ENCODE assay signal across 8 mouse cellular contexts in the genomic region with DNA sequence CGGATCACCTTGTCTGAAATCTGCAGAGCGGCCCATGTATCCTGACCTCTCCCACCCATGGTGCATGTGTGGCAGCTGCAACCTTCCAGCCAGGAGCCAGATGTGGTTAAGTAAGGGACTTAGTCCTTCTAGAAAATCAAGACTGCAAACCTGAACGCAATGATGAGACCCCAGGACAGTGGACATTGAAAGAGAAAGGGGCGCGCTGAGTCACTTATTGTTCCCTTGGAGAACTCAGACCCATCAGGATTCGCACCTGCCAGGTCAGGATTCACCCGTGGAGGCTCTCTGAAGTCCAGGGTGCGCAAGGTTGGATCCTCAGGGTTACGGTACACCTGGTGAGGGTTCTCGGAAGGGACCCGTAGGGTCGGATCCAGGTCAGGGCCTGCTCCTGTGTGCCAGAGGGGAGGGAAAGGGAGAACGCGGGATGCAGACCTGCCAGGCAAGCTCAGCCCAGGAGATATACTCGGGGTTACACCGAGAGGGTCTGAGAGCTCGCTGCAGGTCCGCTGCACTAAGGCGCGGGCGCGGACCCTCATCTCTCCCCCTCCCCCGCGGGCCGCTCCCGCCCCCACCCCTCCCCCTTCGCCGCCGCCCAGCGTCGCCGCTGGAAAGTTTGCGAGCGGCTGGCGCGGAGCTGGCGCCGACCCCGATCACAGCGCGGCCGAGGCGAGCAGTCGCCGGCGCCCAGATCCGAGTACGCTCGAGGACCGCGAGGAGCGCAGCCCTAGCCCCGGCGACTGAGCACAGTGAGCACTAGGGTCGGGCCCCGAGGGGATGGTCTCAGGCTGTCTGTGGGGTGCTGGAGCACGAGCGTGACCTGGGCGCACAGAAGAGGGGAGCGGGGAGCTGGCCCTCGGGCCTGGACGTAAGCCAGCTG. TPM values are rescaled to one million over a fixed set of nuclear protein-coding genes. Genes with fewer than 3 reads are reported as not detected.
DNase-seq lines count a peak whose midpoint lies in the region; ATAC-seq and TF ChIP-seq lines count a peak whose summit lies in the region.

TSS of gene Gcgr (plus strand) at position 615 of the 880 bp plus-strand sequence.

- H3K36me3 ChIP-seq in kidney, embryonic 16.5 days (ENCODE audit: insufficient read depth, low read length) = no peaks in the 10 kb centered on the region
- no peaks in the 10 kb centered on the region for H3K36me3 ChIP-seq in embryonic facial prominence, embryonic 15.5 days
- H3K36me3 ChIP-seq in kidney, postnatal 0 days (ENCODE audit: insufficient read depth, low read length) = no peaks in the 10 kb centered on the region
- H3K36me3 ChIP-seq in midbrain, postnatal 0 days (ENCODE audit: insufficient read depth, low read length) = no peaks in the 10 kb centered on the region
- no peaks in the 10 kb centered on the region for H3K36me3 ChIP-seq in thymus, adult 2 months (ENCODE audit: control insufficient read depth, insufficient read depth, low read length)

- peaks cover 52% of the 10 kb centered on the region for H3K27me3 ChIP-seq in kidney, embryonic 16.5 days (ENCODE audit: insufficient read depth, low read length)
- H3K27me3 ChIP-seq in embryonic facial prominence, embryonic 15.5 days = peaks cover 66% of the 10 kb centered on the region
- peaks cover 24% of the 10 kb centered on the region for H3K27me3 ChIP-seq in kidney, postnatal 0 days (ENCODE audit: insufficient read depth, low read length)
- H3K27me3 ChIP-seq in midbrain, postnatal 0 days (ENCODE audit: insufficient read depth, low read length) = peaks cover 34% of the 10 kb centered on the region
- peaks cover 17% of the 10 kb centered on the region; the same call in 1 of the 2 replicates for H3K27me3 ChIP-seq in thymus, adult 2 months (ENCODE audit: control insufficient read depth, insufficient read depth, low read length)

- peak; percentile 62 for ATAC-seq in kidney, embryonic 16.5 days (ENCODE audit: low FRiP score, low TSS enrichment)
- ATAC-seq in embryonic facial prominence, embryonic 15.5 days (ENCODE audit: insufficient number of reproducible peaks, low FRiP score, low TSS enrichment, low read depth) = peak; percentile 53; the same call in 1 of the 2 replicates
- 0 out of 2 replicates have a peak, but pooled peaks have one; percentile 52 for ATAC-seq in kidney, postnatal 0 days (replicated peaks; ENCODE audit: low FRiP score, low read depth)
- ATAC-seq in midbrain, postnatal 0 days (ENCODE audit: low FRiP score) = no peak

- WGBS in kidney, embryonic 16.5 days = 10% methylated on average over 53 of the region's 62 CpGs
- 7% methylated on average over 55 of the region's 62 CpGs for WGBS in embryonic facial prominence, embryonic 15.5 days
- 9% methylated on average over 55 of the region's 62 CpGs for WGBS in kidney, postnatal 0 days
- WGBS in midbrain, postnatal 0 days = 9% methylated on average over 45 of the region's 62 CpGs
- 16% methylated on average over 62 of the region's 62 CpGs for WGBS in thymus, adult 2 months

- peak within 1 kb of the TSS; percentile 64 for H3K9ac ChIP-seq in kidney, embryonic 16.5 days (replicated peaks; ENCODE audit: low read length)
- H3K9ac ChIP-seq in embryonic facial prominence, embryonic 15.5 days = peak within 1 kb of the TSS; percentile 28; the same call in 1 of the 2 replicates
- H3K9ac ChIP-seq in kidney, postnatal 0 days (ENCODE audit: low read depth, low read length) = peak within 1 kb of the TSS; percentile 58
- H3K9ac ChIP-seq in midbrain, postnatal 0 days (replicated peaks; ENCODE audit: low read length, poor library complexity, severe bottlenecking) = no peak within 1 kb of the TSS

- peak within 1 kb of the TSS; percentile 39 for H3K4me3 ChIP-seq in kidney, embryonic 16.5 days (ENCODE audit: low read length)
- peak within 1 kb of the TSS; percentile 46 for H3K4me3 ChIP-seq in embryonic facial prominence, embryonic 15.5 days (replicated peaks)
- peak within 1 kb of the TSS; percentile 36 for H3K4me3 ChIP-seq in kidney, postnatal 0 days (replicated peaks; ENCODE audit: low read depth, low read length)
- H3K4me3 ChIP-seq in midbrain, postnatal 0 days (ENCODE audit: low read depth, low read length) = peak within 1 kb of the TSS; percentile 30
- H3K4me3 ChIP-seq in thymus, adult 2 months (ENCODE audit: control insufficient read depth, insufficient read depth, low read length) = no peak within 1 kb of the TSS

- no peak within 1 kb of the TSS for H3K27ac ChIP-seq in kidney, embryonic 16.5 days (ENCODE audit: low read length)
- H3K27ac ChIP-seq in embryonic facial prominence, embryonic 15.5 days (replicated peaks) = no peak within 1 kb of the TSS
- no peak within 1 kb of the TSS for H3K27ac ChIP-seq in kidney, postnatal 0 days
- H3K27ac ChIP-seq in midbrain, postnatal 0 days (ENCODE audit: low read depth, low read length) = no peak within 1 kb of the TSS
- H3K27ac ChIP-seq in thymus, adult 2 months (ENCODE audit: control insufficient read depth, insufficient read depth, low read length) = no peak within 1 kb of the TSS

- no peak for TF ChIP-seq CTCF in kidney, postnatal 0 days (IDR thresholded peaks at IDR 0.05; ENCODE audit: low read depth)
- TF ChIP-seq CTCF in midbrain, postnatal 0 days (IDR thresholded peaks at IDR 0.05) = no peak
- TF ChIP-seq CTCF in thymus, adult 2 months (IDR thresholded peaks at IDR 0.05; ENCODE audit: borderline replicate concordance, control insufficient read depth, extremely low read depth, insufficient read depth, low read length, poor library complexity) = no peak

- H3K4me2 ChIP-seq in kidney, embryonic 16.5 days (replicated peaks; ENCODE audit: low read depth, low read length) = peak within 1 kb of the TSS; percentile 61
- peak within 1 kb of the TSS; percentile 84 for H3K4me2 ChIP-seq in embryonic facial prominence, embryonic 15.5 days (replicated peaks)
- H3K4me2 ChIP-seq in kidney, postnatal 0 days (ENCODE audit: low read length) = peak within 1 kb of the TSS; percentile 61
- H3K4me2 ChIP-seq in midbrain, postnatal 0 days (ENCODE audit: low read depth, low read length, poor library complexity, severe bottlenecking) = peak within 1 kb of the TSS; percentile 52

- peaks cover 16% of the 10 kb centered on the region for H3K4me1 ChIP-seq in kidney, embryonic 16.5 days (ENCODE audit: insufficient read depth, low read length)
- peaks cover 11% of the 10 kb centered on the region for H3K4me1 ChIP-seq in embryonic facial prominence, embryonic 15.5 days
- peaks cover 11% of the 10 kb centered on the region for H3K4me1 ChIP-seq in kidney, postnatal 0 days (replicated peaks; ENCODE audit: insufficient read depth, low read length)
- no peaks in the 10 kb centered on the region for H3K4me1 ChIP-seq in midbrain, postnatal 0 days (ENCODE audit: insufficient read depth, low read length)
- peaks cover 5% of the 10 kb centered on the region; the same call in 1 of the 2 replicates for H3K4me1 ChIP-seq in thymus, adult 2 months (replicated peaks; ENCODE audit: control insufficient read depth, insufficient read depth, low read length)

- intact Hi-C loops in left cerebral cortex, postnatal 14 days (cut with DNase I) = no loop called here

- H3K9me3 ChIP-seq in kidney, embryonic 16.5 days (ENCODE audit: low read length) = no peaks in the 10 kb centered on the region
- H3K9me3 ChIP-seq in embryonic facial prominence, embryonic 15.5 days (replicated peaks) = no peaks in the 10 kb centered on the region
- H3K9me3 ChIP-seq in kidney, postnatal 0 days (replicated peaks; ENCODE audit: low read length) = no peaks in the 10 kb centered on the region
- no peaks in the 10 kb centered on the region for H3K9me3 ChIP-seq in midbrain, postnatal 0 days (ENCODE audit: low read length)

- DNase-seq in kidney, adult 11 months = no peak
- no peak for DNase-seq in kidney, postnatal 0 days (ENCODE audit: low spot score)
- no peak for DNase-seq in midbrain, postnatal 0 days (ENCODE audit: low spot score)
- no peak for DNase-seq in thymus, adult 2 months
- no peak for DNase-seq in left cerebral cortex, postnatal 14 days (ENCODE audit: low spot score in 2 of 2)
- no peak for DNase-seq in ovary, postnatal 36 days (ENCODE audit: low spot score)

- no peak for TF ChIP-seq POLR2A in thymus, adult 2 months (IDR thresholded peaks at IDR 0.05; ENCODE audit: control insufficient read depth, extremely low read depth, insufficient read depth, low read length, poor library complexity)

RNA-seq across cellular contexts. Expression of gene Gcgr, which starts in this region (rescaled TPM):
- 4.7 and 5.5 TPM in 2 replicates for polyA plus RNA-seq in kidney, embryonic 16.5 days (2015; fragmentation: Nextera tagmentation; extraction: Ambion mirVana)
- polyA plus RNA-seq in embryonic facial prominence, embryonic 15.5 days (2015; fragmentation: Nextera tagmentation; extraction: Ambion mirVana) = 0.60 TPM in 2 replicates
- 6.6 and 7.0 TPM in 2 replicates for polyA plus RNA-seq in kidney, postnatal 0 days (2015; fragmentation: Nextera tagmentation; extraction: Ambion mirVana)
- total RNA-seq in midbrain, postnatal 0 days (2014; rRNA removed) = 0.60 TPM in 1 of 2 replicates, not detected in the other
- 0.17 and 0.21 TPM in 2 replicates for polyA plus RNA-seq in midbrain, postnatal 0 days (2015; fragmentation: Nextera tagmentation; extraction: Ambion mirVana)
- polyA plus RNA-seq in thymus, adult 2 months (2012; rRNA removed) = 1.0 TPM in 2 replicates
- total RNA-seq in left cerebral cortex, postnatal 14 days (2021) = under 1 TPM; 0.17 to 0.18 TPM

Comparison
In these comparisons a context has a peak if more than half of its experiments do, and no peak if none do; other contexts are left out.
1. Peak in ATAC-seq, H3K4me3 ChIP-seq, H3K9ac ChIP-seq and H3K4me2 ChIP-seq in embryonic facial prominence, embryonic 15.5 days; RNA of the gene not detected or under 1 TPM.